Mouse (Mus musculus) urinary bladder, postnatal 25 days (tissue): ENCODE results near the gene 1700007K13Rik.

Source experiments
- DNase-seq: peaks from one replicate; pipeline ENCODE4 v3.0.0; 2022; ENCODE audit warnings: low spot score

1700007K13Rik gene

GRCm38 (mm10) chr2:28469461-28469860 lies 3.3 kb upstream of the 1700007K13Rik start:
- DNase-seq, result no peak

GRCm38 (mm10) chr2:28468486-28469225 lies 2.5 kb upstream of the 1700007K13Rik start:
- DNase-seq, result no peak

GRCm38 (mm10) chr2:28467860-28468485 lies 1.8 kb upstream of the 1700007K13Rik start, which contains the start of gene Mrps2:
TSS of gene Mrps2 (plus strand) at chr2:28468066.
- peak; percentile 85 for DNase-seq

GRCm38 (mm10) chr2:28464919-28465318 lies 1.2 kb downstream of the 1700007K13Rik start:
- no peak for DNase-seq

GRCm38 (mm10) chr2:28463919-28464318 lies 2.2 kb downstream of the 1700007K13Rik start:
- peak; percentile 48 for DNase-seq

- no peak for DNase-seq
Observed at GRCm38 (mm10) chr2:28456616-28457015, 9.5 kb downstream of the 1700007K13Rik start.

- no peak for DNase-seq
Observed at GRCm38 (mm10) chr2:28453539-28453938, 12.6 kb downstream of the 1700007K13Rik start.

GRCm38 (mm10) chr2:28451663-28452062 lies 14.5 kb downstream of the 1700007K13Rik start:
- no peak for DNase-seq

- DNase-seq, result no peak
Observed at GRCm38 (mm10) chr2:28447315-28447670, 18.8 kb downstream of the 1700007K13Rik start.

- DNase-seq, result peak; percentile 25
Observed at GRCm38 (mm10) chr2:28446515-28447314, 19.4 kb downstream of the 1700007K13Rik start, which contains the start of gene Ppp1r26. TSS of gene Ppp1r26 (plus strand) at chr2:28446800.

- DNase-seq, result no peak
Observed at GRCm38 (mm10) chr2:28446181-28446514, 20.0 kb downstream of the 1700007K13Rik start.

GRCm38 (mm10) chr2:28445082-28445481 lies 21.1 kb downstream of the 1700007K13Rik start:
- DNase-seq, result no peak

GRCm38 (mm10) chr2:28440842-28441241 lies 25.3 kb downstream of the 1700007K13Rik start:
- DNase-seq, result no peak

GRCm38 (mm10) chr2:28435401-28435800 lies 30.7 kb downstream of the 1700007K13Rik start:
- no peak for DNase-seq

GRCm38 (mm10) chr2:28433512-28433911 lies 32.6 kb downstream of the 1700007K13Rik start:
- DNase-seq, result no peak

GRCm38 (mm10) chr2:28432811-28433210 lies 33.3 kb downstream of the 1700007K13Rik start:
- no peak for DNase-seq

GRCm38 (mm10) chr2:28430846-28431245 lies 35.3 kb downstream of the 1700007K13Rik start:
- DNase-seq, result no peak

GRCm38 (mm10) chr2:28427226-28427625 lies 38.9 kb downstream of the 1700007K13Rik start:
- DNase-seq, result no peak

- DNase-seq, result no peak
Observed at GRCm38 (mm10) chr2:28423167-28423566, 43.0 kb downstream of the 1700007K13Rik start.

- peak; percentile 85 for DNase-seq
Observed at GRCm38 (mm10) chr2:28419898-28420297, 46.2 kb downstream of the 1700007K13Rik start.

- DNase-seq, result peak; percentile 90
Observed at GRCm38 (mm10) chr2:28418034-28418433, 48.1 kb downstream of the 1700007K13Rik start.

- no peak for DNase-seq
Observed at GRCm38 (mm10) chr2:28416511-28416910, 49.6 kb downstream of the 1700007K13Rik start.
